Mouse (Mus musculus): ENCODE measurements around the gene Prpf6. TPM values are rescaled to one million over a fixed set of nuclear protein-coding genes. Genes with fewer than 3 reads are reported as not detected.

Prpf6 gene
- polyA plus RNA-seq, 1 experiment from 2014 or later = 58.8 TPM

- 46% methylated on average over 3 of the region's 3 CpGs for WGBS
- Histone ChIP-seq H3K4me2 (no peak overlapping the region), H3K27ac (ENCODE audit: low read depth) (peak overlapping the region; percentile 56; the same call in 1 of the 2 replicates), H3K9ac (no peak overlapping the region), H3K36me3 (ENCODE audit: insufficient read depth) (no peaks in the 10 kb centered on the region), H3K27me3 (ENCODE audit: insufficient read depth, low read length) (peaks cover 2% of the 10 kb centered on the region; the same call in 1 of the 2 replicates), H3K4me3 (ENCODE audit: low read depth, low read length) (no peak overlapping the region), H3K4me1 (ENCODE audit: insufficient read depth) (peaks cover 12% of the 10 kb centered on the region; the same call in 1 of the 2 replicates), H3K9me3 (ENCODE audit: low read depth, low read length) (no peaks in the 10 kb centered on the region)
- DNase-seq (no peak), ATAC-seq (ENCODE audit: insufficient read depth) (no peak)
- no peak for TF ChIP-seq CTCF (IDR thresholded peaks at IDR 0.05; ENCODE audit: low read depth)
These were observed 86.1 kb downstream of the Prpf6 start for GRCm38 (mm10) chr2:181677755-181678098.

- no peaks in the 10 kb centered on the region for H3K27me3 ChIP-seq (ENCODE audit: insufficient read depth, low read length)
- H3K27ac ChIP-seq (ENCODE audit: low read depth) = no peak overlapping the region
- DNase-seq = peak; percentile 92
- WGBS = 44% methylated on average over 1 of the region's 1 CpGs
- peak; percentile 68 for ATAC-seq (ENCODE audit: insufficient read depth)
- no peak overlapping the region for H3K4me3 ChIP-seq (ENCODE audit: low read depth, low read length)
- no peaks in the 10 kb centered on the region for H3K36me3 ChIP-seq (ENCODE audit: insufficient read depth)
- H3K4me2 ChIP-seq = no peak overlapping the region
- H3K9me3 ChIP-seq (ENCODE audit: low read depth, low read length) = no peaks in the 10 kb centered on the region
- H3K4me1 ChIP-seq (ENCODE audit: insufficient read depth) = peaks cover 12% of the 10 kb centered on the region; the same call in 1 of the 2 replicates
- no peak overlapping the region for H3K9ac ChIP-seq
- TF ChIP-seq CTCF (IDR thresholded peaks at IDR 0.05; ENCODE audit: low read depth) = peak; percentile 98
These were observed 87.1 kb downstream of the Prpf6 start for GRCm38 (mm10) chr2:181678780-181679179.

- DNase-seq (peak; percentile 86), ATAC-seq (ENCODE audit: insufficient read depth) (peak; percentile 52)
- under 1% methylated on average over 69 of the region's 69 CpGs for WGBS
- Histone ChIP-seq H3K27ac (ENCODE audit: low read depth) (peak within 1 kb of the TSS; percentile 28; the same call in 1 of the 2 replicates), H3K9ac (peak within 1 kb of the TSS; percentile 86), H3K36me3 (ENCODE audit: insufficient read depth) (no peaks in the 10 kb centered on the region), H3K4me3 (ENCODE audit: low read depth, low read length) (peak within 1 kb of the TSS; percentile 72), H3K4me2 (peak within 1 kb of the TSS; percentile 92), H3K9me3 (ENCODE audit: low read depth, low read length) (no peaks in the 10 kb centered on the region), H3K4me1 (ENCODE audit: insufficient read depth) (peaks cover 12% of the 10 kb centered on the region; the same call in 1 of the 2 replicates), H3K27me3 (ENCODE audit: insufficient read depth, low read length) (no peaks in the 10 kb centered on the region)
- TF ChIP-seq CTCF (IDR thresholded peaks at IDR 0.05; ENCODE audit: low read depth) = peak; percentile 56
These were observed 88.5 kb downstream of the Prpf6 start, which contains the start of gene Tcea2 for GRCm38 (mm10) chr2:181679951-181680715. Gene Tcea2 (plus strand): TSS chr2:181680310.

GRCm38 (mm10) chr2:181680716-181681117 is 89.0 kb downstream of the Prpf6 start:
- WGBS = 15% methylated on average over 7 of the region's 7 CpGs
- Histone ChIP-seq H3K27ac (ENCODE audit: low read depth) (0 out of 2 replicates have a peak overlapping the region, but pooled peaks have one; percentile 24), H3K4me3 (ENCODE audit: low read depth, low read length) (peak overlapping the region; percentile 72), H3K4me2 (peak overlapping the region; percentile 92), H3K36me3 (ENCODE audit: insufficient read depth) (peaks cover 5% of the 10 kb centered on the region; the same call in 1 of the 2 replicates), H3K4me1 (ENCODE audit: insufficient read depth) (peaks cover 12% of the 10 kb centered on the region; the same call in 1 of the 2 replicates), H3K9ac (peak overlapping the region; percentile 86), H3K27me3 (ENCODE audit: insufficient read depth, low read length) (no peaks in the 10 kb centered on the region), H3K9me3 (ENCODE audit: low read depth, low read length) (no peaks in the 10 kb centered on the region)
- peak; percentile 20; the same call in 1 of the 2 replicates for ATAC-seq (ENCODE audit: insufficient read depth)
- TF ChIP-seq CTCF (IDR thresholded peaks at IDR 0.05; ENCODE audit: low read depth) = no peak
- peak; percentile 27 for DNase-seq

GRCm38 (mm10) chr2:181681978-181682377 is 90.3 kb downstream of the Prpf6 start:
- ATAC-seq (ENCODE audit: insufficient read depth) (no peak), DNase-seq (no peak)
- H3K4me1 ChIP-seq (ENCODE audit: insufficient read depth) = peaks cover 12% of the 10 kb centered on the region; the same call in 1 of the 2 replicates
- H3K27me3 ChIP-seq (ENCODE audit: insufficient read depth, low read length) = no peaks in the 10 kb centered on the region
- peaks cover 17% of the 10 kb centered on the region; the same call in 1 of the 2 replicates for H3K36me3 ChIP-seq (ENCODE audit: insufficient read depth)
- no peak overlapping the region for H3K27ac ChIP-seq (ENCODE audit: low read depth)
- 45% methylated on average over 1 of the region's 1 CpGs for WGBS
- no peak overlapping the region for H3K4me2 ChIP-seq
- no peak for TF ChIP-seq CTCF (IDR thresholded peaks at IDR 0.05; ENCODE audit: low read depth)
- no peak overlapping the region for H3K4me3 ChIP-seq (ENCODE audit: low read depth, low read length)
- no peak overlapping the region for H3K9ac ChIP-seq
- H3K9me3 ChIP-seq (ENCODE audit: low read depth, low read length) = no peaks in the 10 kb centered on the region

GRCm38 (mm10) chr2:181683381-181683780 is 91.7 kb downstream of the Prpf6 start:
- Histone ChIP-seq H3K9ac (no peak overlapping the region), H3K36me3 (ENCODE audit: insufficient read depth) (peaks cover 25% of the 10 kb centered on the region), H3K27ac (ENCODE audit: low read depth) (no peak overlapping the region), H3K4me1 (ENCODE audit: insufficient read depth) (peaks cover 12% of the 10 kb centered on the region; the same call in 1 of the 2 replicates), H3K9me3 (ENCODE audit: low read depth, low read length) (no peaks in the 10 kb centered on the region), H3K27me3 (ENCODE audit: insufficient read depth, low read length) (no peaks in the 10 kb centered on the region), H3K4me3 (ENCODE audit: low read depth, low read length) (no peak overlapping the region), H3K4me2 (no peak overlapping the region)
- 63% methylated on average over 4 of the region's 4 CpGs for WGBS
- peak; percentile 20 for TF ChIP-seq CTCF (IDR thresholded peaks at IDR 0.05; ENCODE audit: low read depth)
- ATAC-seq (ENCODE audit: insufficient read depth) (no peak), DNase-seq (no peak)

- Histone ChIP-seq H3K4me2 (no peak overlapping the region), H3K36me3 (ENCODE audit: insufficient read depth) (peaks cover 36% of the 10 kb centered on the region), H3K27ac (ENCODE audit: low read depth) (no peak overlapping the region), H3K9ac (no peak overlapping the region), H3K9me3 (ENCODE audit: low read depth, low read length) (no peaks in the 10 kb centered on the region), H3K4me1 (ENCODE audit: insufficient read depth) (peaks cover 9% of the 10 kb centered on the region; the same call in 1 of the 2 replicates), H3K4me3 (ENCODE audit: low read depth, low read length) (no peak overlapping the region), H3K27me3 (ENCODE audit: insufficient read depth, low read length) (no peaks in the 10 kb centered on the region)
- no peak for TF ChIP-seq CTCF (IDR thresholded peaks at IDR 0.05; ENCODE audit: low read depth)
- WGBS = 56% methylated on average over 1 of the region's 1 CpGs
- DNase-seq (no peak), ATAC-seq (ENCODE audit: insufficient read depth) (no peak)
These were observed 93.0 kb downstream of the Prpf6 start for GRCm38 (mm10) chr2:181684713-181685112.

Measured in lung, embryonic 14.5 days (tissue).